Mouse (Mus musculus): ENCODE data around the gene D630045J12Rik. TPM values are rescaled to one million over a fixed set of nuclear protein-coding genes. Genes with fewer than 3 reads are reported as not detected.

Gene D630045J12Rik
- polyA plus RNA-seq, 1 experiment from 2014 or later = 10.4 TPM

- Histone ChIP-seq H3K9ac (ENCODE audit: low read depth, low read length) (no peak overlapping the region), H3K27me3 (replicated peaks; ENCODE audit: control insufficient read depth, insufficient read depth, low read length) (no peaks in the 10 kb centered on the region), H3K36me3 (ENCODE audit: control insufficient read depth, insufficient read depth, low read length) (no peaks in the 10 kb centered on the region), H3K4me3 (ENCODE audit: low read length) (no peak overlapping the region), H3K9me3 (ENCODE audit: control insufficient read depth, low read length) (no peaks in the 10 kb centered on the region), H3K27ac (ENCODE audit: low read depth, low read length) (no peak overlapping the region), H3K4me2 (ENCODE audit: low read length) (no peak overlapping the region), H3K4me1 (ENCODE audit: control insufficient read depth, insufficient read depth, low read depth, low read length) (no peaks in the 10 kb centered on the region)
- ATAC-seq = no peak
- 61% methylated on average over 4 of the region's 4 CpGs for WGBS
Measured at GRCm38 (mm10) chr6:38080364-38080763, 173.4 kb downstream of the D630045J12Rik start.

- H3K9ac ChIP-seq (ENCODE audit: low read depth, low read length) = no peak overlapping the region
- ATAC-seq = no peak
- WGBS = 94% methylated on average over 3 of the region's 3 CpGs
Measured at GRCm38 (mm10) chr6:38073592-38073991, 180.2 kb downstream of the D630045J12Rik start.

More at GRCm38 (mm10) chr6:38073592-38073991, 180.2 kb downstream of the D630045J12Rik start:
- no peak overlapping the region for H3K4me3 ChIP-seq (ENCODE audit: low read length)
- no peak overlapping the region for H3K4me2 ChIP-seq (ENCODE audit: low read length)
- H3K4me1 ChIP-seq (ENCODE audit: control insufficient read depth, insufficient read depth, low read depth, low read length) = no peaks in the 10 kb centered on the region
- H3K27ac ChIP-seq (ENCODE audit: low read depth, low read length) = no peak overlapping the region
- H3K27me3 ChIP-seq (replicated peaks; ENCODE audit: control insufficient read depth, insufficient read depth, low read length) = no peaks in the 10 kb centered on the region
- H3K9me3 ChIP-seq (ENCODE audit: control insufficient read depth, low read length) = peaks cover 2% of the 10 kb centered on the region; the same call in 1 of the 2 replicates
- no peaks in the 10 kb centered on the region for H3K36me3 ChIP-seq (ENCODE audit: control insufficient read depth, insufficient read depth, low read length)

Other genes starting within 250 kb of the D630045J12Rik start
- 1.4 and 1.5 TPM in 2 replicates for gene Svopl, start 207.0 kb downstream of the D630045J12Rik start, polyA plus RNA-seq (2015; fragmentation: Nextera tagmentation; extraction: Ambion mirVana)
- not detected in 2 replicates for gene Tmem213, start 144.8 kb downstream of the D630045J12Rik start, polyA plus RNA-seq (2015; fragmentation: Nextera tagmentation; extraction: Ambion mirVana)
- gene Atp6v0a4, start 129.4 kb downstream of the D630045J12Rik start, polyA plus RNA-seq (2015; fragmentation: Nextera tagmentation; extraction: Ambion mirVana) = 0.35 and 0.38 TPM in 2 replicates
- 4.9 and 6.4 TPM in 2 replicates for gene Zc3hav1l, start 45.2 kb upstream of the D630045J12Rik start, polyA plus RNA-seq (2015; fragmentation: Nextera tagmentation; extraction: Ambion mirVana)
- 1.4 and 1.6 TPM in 2 replicates for gene Zc3hav1, start 100.6 kb upstream of the D630045J12Rik start, polyA plus RNA-seq (2015; fragmentation: Nextera tagmentation; extraction: Ambion mirVana)
- 4.6 and 5.8 TPM in 2 replicates for gene Ttc26, start 127.5 kb upstream of the D630045J12Rik start, polyA plus RNA-seq (2015; fragmentation: Nextera tagmentation; extraction: Ambion mirVana)
- 14.6 and 16.3 TPM in 2 replicates for gene Ubn2, start 179.9 kb upstream of the D630045J12Rik start, polyA plus RNA-seq (2015; fragmentation: Nextera tagmentation; extraction: Ambion mirVana)

Data from hindbrain, embryonic 16.5 days (tissue).